Mouse (Mus musculus) heart, embryonic 15.5 days (tissue): ENCODE measurements around the gene Zmat3. TPM values are rescaled to one million over a fixed set of nuclear protein-coding genes. Genes with fewer than 3 reads are reported as not detected.

ENCODE experiments used
- ATAC-seq: fragments of 200-750 bp; cut with Nextera tagmentation; replicated peaks from 2 replicates; pipeline ENCODE4 v1.8.0; 2017; ENCODE audit warnings: low read depth, moderate TSS enrichment; ENCODE audit not compliant: insufficient number of reproducible peaks, insufficient read depth, low FRiP score
- H3K27ac ChIP-seq: fragments of 300-500 bp; sonication (generic); 2 replicates; pipeline ENCODE4 v1.5.1; 2015; ENCODE audit warnings: mild to moderate bottlenecking, inconsistent platforms
- H3K27me3 ChIP-seq: fragments of 300-500 bp; sonication (generic); 2 replicates; pipeline ENCODE4 v1.6.1; 2015; ENCODE audit warnings: inconsistent platforms
- H3K36me3 ChIP-seq: fragments of 300-500 bp; sonication (generic); 2 replicates; pipeline ENCODE4 v1.6.1; 2015; ENCODE audit warnings: mild to moderate bottlenecking, inconsistent platforms
- H3K4me1 ChIP-seq: fragments of 300-500 bp; sonication (generic); replicated peaks from 2 replicates; pipeline ENCODE4 v1.6.1; 2015; ENCODE audit warnings: inconsistent platforms
- H3K4me2 ChIP-seq: fragments of 300-500 bp; sonication (generic); 2 replicates; pipeline ENCODE4 v1.6.1; 2015; ENCODE audit warnings: inconsistent platforms, mild to moderate bottlenecking, moderate library complexity
- H3K4me3 ChIP-seq: fragments of 300-500 bp; sonication (generic); 2 replicates; pipeline ENCODE4 v1.5.1; 2015; ENCODE audit warnings: mild to moderate bottlenecking, inconsistent platforms
- H3K9ac ChIP-seq: fragments of 300-500 bp; sonication (generic); 2 replicates; pipeline ENCODE4 v1.6.1; 2015; ENCODE audit warnings: mild to moderate bottlenecking, inconsistent platforms
- H3K9me3 ChIP-seq: fragments of 300-500 bp; sonication (generic); replicated peaks from 2 replicates; pipeline ENCODE4 v1.6.1; 2016; ENCODE audit warnings: inconsistent platforms
- WGBS: fragments of 180-500 bp; shearing (Covaris S2); methylation state at CpG from one replicate; pipeline ENCODE4 v1.1.7; 2015; ENCODE audit warnings: mixed read lengths; 5-methylcytosine and 5-hydroxymethylcytosine counted together
- polyA plus RNA-seq: library from polyadenylated mRNA; unstranded; fragments of >200 nt; fragmentation: Nextera tagmentation; extraction: Ambion mirVana; gene quantifications from 2 replicates; pipeline ENCODE4 v1.2.1, GENCODE M21; 2015

Zmat3 gene
- polyA plus RNA-seq, 1 experiment from 2014 or later, result 3.4 TPM

DNA sequence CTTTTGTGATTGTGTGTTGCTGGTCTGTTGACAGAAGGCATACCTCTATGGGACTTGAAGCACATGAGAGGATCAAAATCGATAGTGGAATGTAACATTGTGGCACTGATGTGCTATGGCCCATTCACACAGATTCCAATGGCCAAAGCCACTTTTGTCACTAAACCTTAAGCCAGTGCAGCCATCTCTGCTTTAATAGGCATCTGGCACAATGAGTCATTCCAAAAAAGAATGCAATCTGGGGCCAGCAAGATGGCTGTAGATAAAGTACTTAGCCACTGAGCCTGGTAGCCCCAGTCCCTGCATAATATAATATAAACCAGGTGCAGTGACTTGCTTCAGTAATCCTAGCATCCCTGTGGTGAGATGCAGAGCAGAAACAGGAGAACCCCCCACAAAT lies 1.7 kb upstream of the Zmat3 start:
- 86% methylated on average over 1 of the region's 1 CpGs for WGBS
- Histone ChIP-seq H3K4me2 (no peak overlapping the region), H3K27ac (no peak overlapping the region), H3K4me1 (peaks cover 15% of the 10 kb centered on the region), H3K36me3 (no peaks in the 10 kb centered on the region), H3K27me3 (peaks cover 4% of the 10 kb centered on the region; the same call in 1 of the 2 replicates), H3K9ac (no peak overlapping the region), H3K4me3 (no peak overlapping the region), H3K9me3 (no peaks in the 10 kb centered on the region)
- no peak for ATAC-seq

DNA sequence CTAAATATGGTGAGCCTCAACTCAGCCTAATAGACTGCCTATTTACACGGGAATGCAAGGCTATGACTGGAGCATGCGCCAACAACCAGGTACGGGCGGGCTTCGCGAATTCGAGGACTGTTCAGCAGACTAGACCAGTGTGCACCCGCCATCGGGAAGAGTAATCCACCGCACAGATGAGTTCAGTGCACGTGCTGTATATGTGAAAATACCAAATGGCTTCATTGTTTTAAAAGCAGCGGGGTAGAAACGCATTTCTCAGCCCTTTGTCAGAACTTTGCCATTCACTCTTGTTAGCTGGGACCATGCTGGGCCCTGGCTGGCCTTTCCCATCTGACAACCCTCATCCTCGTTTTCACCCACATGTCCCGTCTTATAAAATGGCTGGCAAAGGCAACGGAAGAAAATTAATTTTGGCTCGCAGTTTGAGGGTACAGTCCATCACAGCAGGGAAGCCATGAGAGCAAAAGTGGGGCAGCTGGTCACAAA lies 476 bp upstream of the Zmat3 start:
- Histone ChIP-seq H3K36me3 (no peaks in the 10 kb centered on the region), H3K27me3 (peaks cover 4% of the 10 kb centered on the region; the same call in 1 of the 2 replicates), H3K4me1 (peaks cover 16% of the 10 kb centered on the region), H3K9me3 (no peaks in the 10 kb centered on the region), H3K4me3 (peak overlapping the region; percentile 66), H3K9ac (peak overlapping the region; percentile 83), H3K27ac (no peak overlapping the region), H3K4me2 (peak overlapping the region; percentile 93)
- WGBS, result 59% methylated on average over 17 of the region's 17 CpGs
- no peak for ATAC-seq

DNA sequence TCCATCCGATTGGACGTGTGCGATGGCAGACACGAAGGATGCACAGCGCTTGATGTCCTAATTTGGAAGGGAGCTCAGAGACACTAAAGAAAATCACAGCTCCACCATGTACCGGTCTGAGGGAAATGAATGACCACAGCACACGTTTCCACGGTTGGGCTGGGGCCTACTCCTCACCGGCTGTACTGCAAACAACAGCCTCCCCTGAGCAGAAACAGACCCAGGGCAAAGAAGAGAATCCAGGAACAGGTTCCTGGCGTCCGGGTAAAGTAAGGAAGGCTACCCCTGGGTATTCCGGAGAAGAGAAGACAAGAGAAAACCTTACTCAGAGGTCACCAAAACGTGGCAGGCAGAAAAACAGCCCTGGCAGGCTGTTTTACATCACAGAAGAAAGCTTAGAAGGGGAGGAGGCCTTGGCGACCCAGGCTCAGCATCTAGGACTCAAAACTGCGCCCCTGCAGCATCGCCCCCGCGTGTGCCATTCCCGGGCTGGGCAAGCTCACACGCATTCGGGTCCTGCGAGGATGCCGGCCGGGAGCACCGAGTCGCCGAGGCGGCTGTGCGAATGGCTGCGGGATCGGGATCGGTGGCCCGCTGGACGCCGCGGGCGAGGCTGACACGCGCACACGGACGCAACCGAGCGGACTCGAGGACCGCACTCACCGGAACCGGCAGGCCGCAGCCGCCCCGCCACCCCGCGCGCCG lies 821 bp downstream of the Zmat3 start:
- H3K9me3 ChIP-seq, result no peaks in the 10 kb centered on the region
- H3K4me3 ChIP-seq, result peak overlapping the region; percentile 66
- peaks cover 21% of the 10 kb centered on the region for H3K4me1 ChIP-seq
- peaks cover 4% of the 10 kb centered on the region; the same call in 1 of the 2 replicates for H3K27me3 ChIP-seq
- H3K4me2 ChIP-seq, result peak overlapping the region; percentile 93
- peak overlapping the region; percentile 83 for H3K9ac ChIP-seq
- ATAC-seq, result peak; percentile 55; the same call in 1 of the 2 replicates
- 2% methylated on average over 54 of the region's 54 CpGs for WGBS
- no peaks in the 10 kb centered on the region for H3K36me3 ChIP-seq
- H3K27ac ChIP-seq, result peak overlapping the region; percentile 74

DNA sequence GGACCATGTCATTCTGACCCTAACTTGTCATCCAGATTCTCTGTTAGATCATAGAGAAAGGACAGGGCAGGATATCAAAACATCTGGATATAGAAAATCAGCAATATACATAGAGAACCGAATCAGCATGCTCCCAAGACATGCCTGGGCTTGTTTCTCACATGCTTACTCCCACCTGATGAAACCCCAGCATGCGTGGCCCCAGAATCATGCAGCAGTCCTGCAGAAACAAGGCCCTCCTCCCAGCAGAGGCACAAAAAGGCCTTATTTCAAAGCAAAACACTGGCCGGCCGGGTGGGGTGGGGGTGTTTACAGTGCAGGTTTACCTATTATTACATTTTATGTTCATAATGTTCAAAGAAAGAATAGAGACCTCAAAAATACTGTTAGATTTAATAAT lies 1.6 kb downstream of the Zmat3 start:
- WGBS, result 75% methylated on average over 4 of the region's 4 CpGs
- no peak overlapping the region for H3K9ac ChIP-seq
- H3K9me3 ChIP-seq, result no peaks in the 10 kb centered on the region
- no peaks in the 10 kb centered on the region for H3K36me3 ChIP-seq
- H3K4me3 ChIP-seq, result peak overlapping the region; percentile 30
- ATAC-seq, result no peak
- H3K27ac ChIP-seq, result no peak overlapping the region
- H3K4me1 ChIP-seq, result peaks cover 21% of the 10 kb centered on the region
- peaks cover 4% of the 10 kb centered on the region; the same call in 1 of the 2 replicates for H3K27me3 ChIP-seq
- H3K4me2 ChIP-seq, result peak overlapping the region; percentile 93

DNA sequence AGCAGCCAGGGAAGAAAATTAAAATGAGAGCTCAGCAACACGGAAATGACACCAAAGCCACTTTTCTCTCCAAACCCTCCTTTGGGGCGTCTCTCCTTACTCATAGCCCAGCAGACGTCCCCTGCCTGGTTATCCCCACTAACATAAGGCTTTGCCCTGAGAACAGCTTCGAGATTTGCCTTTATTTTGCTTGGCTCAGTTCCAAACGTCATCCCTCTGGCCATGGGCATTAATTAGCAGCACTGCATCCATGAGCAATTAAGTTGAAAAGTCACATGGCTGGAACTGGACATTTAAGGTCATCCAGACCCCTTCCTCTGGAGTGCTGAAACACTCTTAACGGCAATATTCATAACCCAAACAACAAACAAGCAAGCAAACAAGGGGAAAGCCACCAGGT lies 4.6 kb downstream of the Zmat3 start:
- Histone ChIP-seq H3K27ac (no peak overlapping the region), H3K4me1 (peaks cover 19% of the 10 kb centered on the region), H3K27me3 (no peaks in the 10 kb centered on the region), H3K9ac (no peak overlapping the region), H3K4me2 (no peak overlapping the region), H3K4me3 (no peak overlapping the region), H3K9me3 (no peaks in the 10 kb centered on the region), H3K36me3 (no peaks in the 10 kb centered on the region)
- ATAC-seq, result no peak
- 44% methylated on average over 6 of the region's 6 CpGs for WGBS

DNA sequence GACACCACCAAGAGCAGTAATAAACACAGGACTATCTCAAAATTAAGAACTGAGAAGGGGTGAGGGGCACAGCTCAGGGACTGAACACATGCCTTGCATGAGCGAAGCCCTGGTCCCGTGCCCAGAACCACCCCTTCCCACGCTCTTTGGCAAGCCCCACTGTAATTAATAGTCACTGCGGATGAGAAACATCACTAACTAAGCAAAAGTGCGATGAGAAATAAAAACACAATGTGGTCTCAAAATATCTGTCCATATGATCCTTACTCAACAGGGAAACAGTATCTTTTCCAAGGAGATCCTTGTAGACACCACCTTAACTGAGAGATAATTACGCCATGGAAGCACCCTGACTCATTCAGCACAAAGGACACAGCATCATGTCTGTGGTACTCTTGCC lies 17.9 kb downstream of the Zmat3 start:
- 80% methylated on average over 6 of the region's 6 CpGs for WGBS
- Histone ChIP-seq H3K4me1 (no peaks in the 10 kb centered on the region), H3K36me3 (peaks cover 4% of the 10 kb centered on the region; the same call in 1 of the 2 replicates), H3K9ac (no peak overlapping the region), H3K9me3 (no peaks in the 10 kb centered on the region), H3K27ac (no peak overlapping the region), H3K4me3 (no peak overlapping the region), H3K27me3 (no peaks in the 10 kb centered on the region), H3K4me2 (no peak overlapping the region)
- ATAC-seq, result no peak

DNA sequence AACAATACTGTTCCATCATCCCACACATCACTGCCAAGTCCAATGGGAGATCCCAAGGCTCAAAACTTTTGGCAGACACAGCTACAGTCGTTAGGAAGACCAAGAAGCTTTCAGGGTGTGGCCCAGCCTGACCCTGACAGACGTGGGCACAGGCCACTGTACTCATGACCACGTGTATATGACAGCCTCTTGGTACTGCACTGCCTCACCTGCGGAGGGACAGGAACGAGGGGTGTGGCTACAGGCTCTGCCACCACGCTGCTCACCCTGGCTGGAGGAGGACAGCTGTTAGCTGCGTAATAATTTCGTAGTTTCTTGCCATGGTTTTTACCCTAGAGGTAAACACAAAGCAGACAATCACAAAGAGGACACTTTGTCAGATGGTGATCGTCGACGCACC lies 20.6 kb downstream of the Zmat3 start:
- no peak for ATAC-seq
- no peak overlapping the region for H3K27ac ChIP-seq
- 76% methylated on average over 11 of the region's 11 CpGs for WGBS

DNA sequence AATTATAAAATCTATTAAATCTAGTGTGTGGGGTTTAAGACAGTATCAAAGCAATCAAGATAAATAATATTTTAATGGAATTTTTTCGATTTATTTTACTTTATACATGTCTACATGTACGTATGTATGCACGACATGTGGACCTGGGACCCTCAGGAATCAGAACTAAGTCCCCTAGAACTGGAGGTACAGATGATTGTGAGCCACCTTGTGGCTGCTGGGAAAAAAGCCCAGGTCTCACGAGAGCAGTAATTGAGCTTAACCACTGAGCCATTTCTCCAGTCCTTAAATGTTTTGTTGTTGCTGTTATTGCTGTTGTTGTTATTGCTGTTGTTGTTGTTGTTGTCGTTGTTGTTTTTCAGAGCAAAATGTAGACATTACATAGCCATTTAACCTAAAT lies 21.0 kb downstream of the Zmat3 start:
- WGBS, result 75% methylated on average over 5 of the region's 5 CpGs
- no peak for ATAC-seq
- Histone ChIP-seq H3K4me3 (no peak overlapping the region), H3K27me3 (no peaks in the 10 kb centered on the region), H3K4me1 (no peaks in the 10 kb centered on the region), H3K36me3 (peaks cover 13% of the 10 kb centered on the region; the same call in 1 of the 2 replicates), H3K9me3 (no peaks in the 10 kb centered on the region), H3K9ac (no peak overlapping the region), H3K27ac (no peak overlapping the region), H3K4me2 (no peak overlapping the region)

More for the DNA sequence above, 20.6 kb downstream of the Zmat3 start:
- Histone ChIP-seq H3K4me1 (no peaks in the 10 kb centered on the region), H3K9ac (no peak overlapping the region), H3K4me2 (no peak overlapping the region), H3K27me3 (no peaks in the 10 kb centered on the region), H3K36me3 (peaks cover 13% of the 10 kb centered on the region; the same call in 1 of the 2 replicates), H3K9me3 (no peaks in the 10 kb centered on the region), H3K4me3 (no peak overlapping the region)

DNA sequence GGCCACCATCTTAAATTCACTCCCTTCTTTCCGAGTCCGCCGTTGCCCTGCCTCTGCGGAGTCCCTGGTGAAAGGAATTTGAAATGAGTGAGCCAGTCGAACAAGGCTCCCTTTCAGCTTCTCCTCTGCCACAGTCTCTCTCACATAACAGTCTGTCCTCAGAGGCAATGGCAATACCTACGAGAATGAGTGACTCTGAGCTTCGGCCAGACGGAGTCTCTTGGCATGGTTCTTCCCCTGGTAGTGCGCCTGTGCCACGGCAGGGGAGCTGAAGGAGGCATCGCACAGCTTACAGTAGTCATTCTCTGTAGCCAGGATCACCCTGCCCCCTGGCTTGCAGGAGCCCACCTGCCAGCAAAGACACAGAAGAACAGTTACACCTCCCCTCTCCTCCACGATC lies 22.4 kb downstream of the Zmat3 start:
- Histone ChIP-seq H3K27me3 (no peaks in the 10 kb centered on the region), H3K4me3 (no peak overlapping the region), H3K4me1 (no peaks in the 10 kb centered on the region), H3K9ac (no peak overlapping the region), H3K9me3 (no peaks in the 10 kb centered on the region), H3K4me2 (no peak overlapping the region), H3K36me3 (peaks cover 13% of the 10 kb centered on the region; the same call in 1 of the 2 replicates), H3K27ac (no peak overlapping the region)
- no peak for ATAC-seq
- WGBS, result 91% methylated on average over 12 of the region's 12 CpGs

DNA sequence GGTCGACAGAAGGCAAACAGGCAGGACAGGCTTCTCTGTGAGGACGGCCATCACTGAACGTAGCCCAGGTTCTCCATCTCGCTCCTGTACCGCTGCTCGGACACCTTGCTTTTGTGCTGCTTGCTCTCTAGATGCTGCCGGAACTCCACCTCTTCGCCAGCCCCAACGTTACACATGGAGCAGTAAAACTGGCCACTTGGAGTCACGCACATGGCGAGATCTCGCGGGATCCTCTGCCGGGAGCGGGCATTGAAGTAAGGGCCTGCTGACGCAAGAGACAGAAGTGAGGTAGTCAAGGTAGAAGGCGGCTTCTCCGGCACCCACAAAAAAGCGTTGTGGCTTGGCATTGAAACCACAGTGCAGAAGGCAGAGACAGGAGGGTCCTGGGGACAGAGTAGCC lies 24.4 kb downstream of the Zmat3 start:
- Histone ChIP-seq H3K36me3 (peaks cover 13% of the 10 kb centered on the region; the same call in 1 of the 2 replicates), H3K4me1 (no peaks in the 10 kb centered on the region; the same call in 1 of the 2 replicates), H3K4me2 (no peak overlapping the region), H3K27ac (no peak overlapping the region), H3K9ac (no peak overlapping the region), H3K4me3 (no peak overlapping the region), H3K27me3 (no peaks in the 10 kb centered on the region), H3K9me3 (no peaks in the 10 kb centered on the region)
- 93% methylated on average over 19 of the region's 19 CpGs for WGBS
- no peak for ATAC-seq

DNA sequence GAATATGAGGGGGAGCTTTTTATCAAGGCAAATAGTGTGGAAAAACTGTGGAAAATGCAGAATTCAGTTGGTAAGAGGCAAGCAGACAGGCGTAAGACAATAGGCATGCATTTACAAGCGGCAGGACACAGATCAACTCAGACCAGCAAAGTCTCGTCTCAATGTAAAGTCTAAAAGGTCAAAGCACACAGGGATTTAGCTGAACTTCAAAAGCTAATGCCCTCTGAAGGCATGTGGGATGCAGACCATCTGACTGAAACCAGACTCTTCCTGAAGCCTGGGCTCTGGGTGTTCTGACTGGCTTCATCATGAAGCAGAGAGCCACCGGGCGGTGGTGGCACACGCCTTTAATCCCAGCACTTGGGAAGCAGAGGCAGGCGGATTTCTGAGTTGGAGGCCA lies 27.6 kb downstream of the Zmat3 start:
- 79% methylated on average over 7 of the region's 7 CpGs for WGBS

DNA sequence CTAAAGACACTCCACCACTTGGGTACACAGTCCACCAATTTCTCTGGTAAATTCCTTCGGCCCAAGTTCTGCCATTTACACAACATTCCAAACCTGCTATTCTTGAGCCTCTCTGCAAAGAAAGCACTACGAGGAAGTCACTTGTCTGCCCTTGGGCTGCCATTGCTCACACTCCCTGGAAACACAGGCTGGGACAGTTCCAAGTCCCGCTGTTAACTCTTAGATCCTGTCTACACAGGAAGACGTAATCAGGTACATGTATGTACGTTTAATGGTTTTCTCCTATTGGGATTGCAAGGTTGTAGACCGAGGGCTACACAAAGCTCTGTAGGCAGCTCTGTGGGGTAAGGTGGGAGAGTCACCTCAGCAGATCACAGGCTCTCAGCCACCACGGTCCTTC lies 28.0 kb downstream of the Zmat3 start:
- no peak for ATAC-seq
- Histone ChIP-seq H3K9me3 (no peaks in the 10 kb centered on the region), H3K27me3 (no peaks in the 10 kb centered on the region), H3K4me2 (no peak overlapping the region), H3K36me3 (peaks cover 9% of the 10 kb centered on the region; the same call in 1 of the 2 replicates), H3K9ac (no peak overlapping the region), H3K4me3 (no peak overlapping the region), H3K4me1 (peaks cover 20% of the 10 kb centered on the region), H3K27ac (no peak overlapping the region)
- 55% methylated on average over 7 of the region's 7 CpGs for WGBS

More for the DNA sequence above, 27.6 kb downstream of the Zmat3 start:
- Histone ChIP-seq H3K4me2 (no peak overlapping the region), H3K27me3 (no peaks in the 10 kb centered on the region), H3K27ac (no peak overlapping the region), H3K9ac (no peak overlapping the region), H3K36me3 (peaks cover 11% of the 10 kb centered on the region; the same call in 1 of the 2 replicates), H3K4me1 (peaks cover 20% of the 10 kb centered on the region), H3K9me3 (no peaks in the 10 kb centered on the region), H3K4me3 (no peak overlapping the region)
- no peak for ATAC-seq
